Mouse (Mus musculus): ENCODE results near the gene Tlk2.

The Tlk2 gene

DNA sequence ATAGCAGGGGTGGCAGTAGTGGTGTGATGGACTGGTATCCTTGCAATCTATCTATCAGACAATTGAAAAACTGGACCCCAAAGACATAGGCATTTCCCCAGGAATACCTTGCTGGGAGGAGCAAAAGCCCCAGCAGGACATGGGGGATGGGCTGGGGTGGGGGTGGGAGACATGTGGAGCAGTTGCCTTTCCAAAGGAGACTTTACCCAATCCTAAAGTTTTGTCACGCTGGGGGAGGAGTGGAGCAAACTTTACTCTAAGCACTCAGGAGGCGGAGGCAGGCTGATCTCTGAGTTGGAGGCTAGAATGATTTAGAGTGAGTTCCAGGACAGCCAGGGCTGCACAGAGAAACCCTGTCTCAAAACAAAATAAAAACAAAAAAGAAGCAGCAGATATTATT is 17.2 kb upstream of the Tlk2 start:
- DNase-seq (ENCODE audit: low read depth, low spot score): no peak

DNA sequence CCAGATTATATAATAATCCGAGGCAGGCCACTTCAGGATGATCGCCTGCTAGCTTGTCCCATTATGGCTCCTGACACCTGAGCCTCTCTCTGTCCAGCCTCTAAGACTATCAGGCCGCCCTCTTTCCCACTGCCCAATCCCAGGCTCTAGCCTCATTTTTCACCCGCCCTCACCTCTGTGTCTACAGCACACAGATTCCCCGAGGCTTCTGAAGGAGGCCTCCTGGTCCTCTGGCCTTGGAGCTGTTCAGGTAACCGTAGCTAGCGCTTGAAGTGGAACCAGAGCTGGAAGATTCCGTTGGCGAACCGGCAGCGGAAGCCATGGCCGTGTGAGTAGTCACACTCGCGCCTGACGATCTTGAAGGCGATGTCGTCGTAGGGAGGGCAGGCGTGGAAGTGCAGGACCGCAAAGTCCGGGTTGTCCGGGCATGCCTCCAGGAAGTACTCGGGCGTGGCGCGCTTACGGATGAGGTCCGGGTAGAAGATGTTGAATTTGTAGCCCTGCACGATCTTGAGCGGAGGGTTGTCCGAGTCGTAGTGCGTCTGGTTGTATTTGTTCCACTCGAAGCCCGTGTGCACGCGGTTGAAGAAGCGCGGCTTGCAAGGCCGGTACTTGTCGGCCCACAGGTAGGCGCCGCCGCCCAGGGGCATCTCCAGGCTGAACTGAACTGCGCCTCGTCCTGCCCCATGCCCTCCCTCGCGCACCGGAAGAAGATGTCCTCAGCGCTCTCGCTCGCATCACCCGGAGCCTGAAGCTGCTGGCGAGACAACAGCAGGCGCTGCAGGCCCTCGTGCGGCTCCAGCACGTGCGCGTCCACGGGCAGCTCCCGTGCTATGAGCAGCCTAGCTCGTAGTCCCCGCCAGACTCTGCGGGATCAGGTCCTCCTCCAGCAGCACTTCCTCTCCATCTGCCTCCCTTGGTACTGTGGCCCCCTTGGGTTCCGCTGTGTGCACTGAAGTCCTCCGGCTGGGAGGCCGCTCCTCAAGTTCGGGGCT is 13.8 kb upstream of the Tlk2 start:
- no peak for DNase-seq (ENCODE audit: low read depth, low spot score)

DNA sequence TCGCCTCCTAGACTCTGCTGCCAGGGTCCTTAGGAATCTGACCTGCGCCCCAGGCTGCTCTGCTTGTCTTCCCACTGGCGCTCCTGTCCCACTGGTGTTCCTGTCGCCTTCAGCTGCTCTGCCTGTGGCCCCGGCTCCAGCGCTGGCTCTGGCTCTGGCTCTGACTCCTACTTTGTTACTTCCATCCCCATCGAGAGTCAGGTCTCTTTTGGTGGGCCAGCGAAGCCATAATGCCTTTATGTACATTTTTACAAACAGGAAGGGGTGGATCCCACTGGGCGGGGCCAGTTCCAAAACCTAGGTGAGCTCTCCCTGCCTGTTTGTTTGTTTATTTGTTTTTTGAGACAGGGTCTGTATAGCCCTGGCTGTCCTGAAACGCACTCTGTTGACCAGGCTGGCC is 11.8 kb upstream of the Tlk2 start:
- no peak for DNase-seq (ENCODE audit: low read depth, low spot score)

DNA sequence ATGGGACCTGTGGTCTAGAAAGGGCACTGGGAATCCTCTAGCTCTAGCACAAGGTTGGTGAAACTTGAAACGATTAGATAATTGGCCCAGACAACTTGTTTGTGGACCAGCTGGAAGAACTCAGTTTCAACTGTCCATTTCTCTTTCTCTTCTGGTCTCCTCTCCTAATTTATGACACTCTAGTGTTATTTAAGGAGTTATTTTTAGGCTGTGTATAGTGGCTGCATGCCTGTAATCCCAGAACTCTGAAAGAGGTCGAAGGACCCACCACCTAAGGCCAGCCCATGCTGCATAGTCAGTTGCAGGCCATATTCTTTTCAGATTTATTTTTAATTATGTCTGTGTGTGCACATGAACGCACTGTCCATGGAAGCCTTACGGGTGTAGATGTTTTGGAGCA is 916 bp downstream of the Tlk2 start:
- DNase-seq (ENCODE audit: low read depth, low spot score): no peak

DNA sequence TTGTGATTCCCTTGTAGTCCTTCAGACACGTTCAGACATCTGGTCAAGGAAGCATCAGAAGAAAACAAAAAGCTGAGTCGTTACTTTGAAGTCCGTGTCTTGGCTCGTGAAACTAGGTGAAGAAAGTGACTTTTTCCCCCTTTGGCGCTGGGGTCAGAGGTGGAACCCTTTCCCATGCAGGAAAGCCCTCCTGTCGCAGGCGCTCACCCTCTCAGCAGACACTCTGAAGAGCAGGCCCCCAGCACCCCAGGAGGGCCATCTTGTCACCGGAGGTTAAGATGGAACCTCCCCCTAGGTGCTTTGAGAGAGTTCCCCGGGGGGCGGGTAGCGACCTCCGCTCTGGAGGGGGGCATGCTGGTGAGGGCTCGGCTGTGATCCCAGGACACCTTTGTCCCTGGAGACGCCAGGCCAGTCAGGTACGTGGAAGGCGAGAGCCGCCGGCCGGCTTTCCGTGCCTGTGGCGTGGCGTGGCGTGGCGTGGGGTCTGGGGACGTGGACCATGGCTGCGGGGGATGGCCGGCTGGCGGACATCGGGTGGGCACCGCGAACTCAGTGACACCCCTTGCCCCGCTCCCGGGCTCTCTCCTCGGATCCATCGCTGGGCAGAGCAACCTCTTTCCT is 2.0 kb downstream of the Tlk2 start:
- DNase-seq (ENCODE audit: low read depth, low spot score): peak; percentile 41

DNA sequence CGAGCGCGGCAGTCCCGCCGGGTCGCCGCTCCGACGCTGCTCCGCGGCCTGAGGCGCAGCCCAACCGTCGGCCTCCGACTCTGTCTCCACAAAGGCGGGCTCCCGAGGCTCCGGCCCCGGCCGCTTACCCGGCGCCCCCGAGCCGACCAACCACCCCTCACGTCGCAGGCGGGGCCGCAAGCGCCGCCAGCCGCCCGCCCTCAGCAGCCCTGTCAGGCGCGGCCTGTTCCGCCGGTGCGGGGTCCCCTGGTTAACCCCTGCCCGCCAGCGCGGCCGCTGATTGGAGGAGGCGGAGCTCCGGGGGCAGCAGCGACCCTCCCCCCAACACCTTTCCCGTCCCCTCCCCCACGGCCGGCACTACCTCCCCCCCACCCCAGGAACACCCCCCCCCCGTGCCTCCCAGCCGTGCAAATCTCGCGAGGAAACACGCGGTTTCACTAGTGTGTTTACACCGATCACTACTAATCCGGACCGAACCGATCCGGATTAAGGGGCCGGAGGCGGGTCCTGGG is 2.6 kb downstream of the Tlk2 start:
- peak; percentile 92 for DNase-seq (ENCODE audit: low read depth, low spot score)

DNA sequence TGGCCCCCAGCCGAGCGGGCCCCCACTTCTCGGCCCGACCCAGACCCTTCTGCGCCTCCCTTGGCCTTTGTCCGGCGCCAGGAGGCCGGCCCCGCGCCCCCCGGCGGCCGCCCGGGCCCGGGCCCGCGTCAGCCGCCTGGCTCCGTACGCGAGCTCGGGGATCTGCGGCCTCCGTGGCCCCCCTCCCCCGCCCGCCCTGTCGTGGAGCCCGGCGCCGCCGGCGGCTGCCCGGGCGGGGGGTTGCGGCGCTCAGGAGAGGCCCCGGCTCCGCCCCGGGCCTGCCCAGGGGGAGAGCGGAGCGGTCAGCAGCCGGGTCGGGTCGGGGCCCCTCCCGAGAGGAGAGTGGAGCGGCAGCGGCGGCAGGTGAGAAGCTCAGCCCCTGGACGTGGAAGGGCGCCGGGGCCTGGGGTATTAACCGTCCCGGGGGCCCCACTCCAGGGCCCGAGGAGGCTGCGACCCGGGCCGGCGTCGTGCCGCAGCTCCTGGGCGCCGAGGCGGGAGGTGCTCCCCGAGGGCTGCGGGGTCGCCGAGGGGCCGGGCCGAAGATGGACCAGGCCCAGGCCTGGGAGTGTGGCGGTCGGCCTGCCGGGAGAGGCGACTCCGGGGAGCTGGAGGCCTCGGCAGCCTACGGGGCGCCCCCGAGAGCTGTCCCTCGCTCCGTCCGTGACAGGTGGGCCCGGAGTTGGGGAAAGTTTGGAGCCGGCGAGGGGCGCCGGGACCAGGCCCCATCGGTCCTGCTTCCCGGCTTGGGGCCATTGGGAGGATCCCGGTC is 3.3 kb downstream of the Tlk2 start:
- DNase-seq (ENCODE audit: low read depth, low spot score): peak; percentile 36

DNA sequence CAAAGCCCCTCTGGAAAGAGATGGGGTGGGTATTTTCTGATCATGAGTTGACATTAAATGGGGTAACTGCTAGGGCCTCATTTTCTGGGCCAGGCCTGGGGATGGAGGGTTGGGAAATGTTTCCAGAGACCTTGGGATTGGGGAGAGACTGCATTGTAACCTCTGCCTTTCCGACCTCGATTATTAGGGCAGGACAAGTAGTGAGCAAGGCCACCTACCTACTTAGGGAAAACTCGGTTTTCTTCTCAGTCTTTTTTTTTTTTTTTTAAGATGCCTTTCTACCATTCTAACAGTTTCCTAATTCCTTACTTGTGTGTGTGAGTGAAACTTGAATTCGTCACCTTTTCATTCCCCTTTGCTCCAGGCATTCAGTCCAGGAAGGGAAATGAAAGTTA is 3.9 kb downstream of the Tlk2 start:
- no peak for DNase-seq (ENCODE audit: low read depth, low spot score)

DNA sequence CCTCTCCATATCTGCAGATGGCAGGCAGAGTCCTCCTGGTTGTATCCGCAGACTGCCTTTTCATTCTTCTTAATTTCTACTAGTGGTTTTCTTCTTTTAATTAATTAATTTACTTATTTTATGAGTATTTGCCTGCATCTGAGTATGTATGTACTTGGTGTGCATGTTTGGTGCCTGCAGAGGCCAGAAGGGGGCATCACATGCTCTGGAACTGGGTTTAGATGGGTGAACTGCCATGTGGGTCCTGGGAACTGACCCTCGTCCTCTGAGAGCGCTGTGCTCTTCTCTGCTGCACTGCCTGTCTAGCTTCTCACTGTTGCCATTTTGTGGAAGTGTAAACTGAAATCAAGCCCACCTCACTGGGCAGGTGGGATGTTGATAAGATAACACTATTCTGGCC is 6.1 kb downstream of the Tlk2 start:
- DNase-seq (ENCODE audit: low read depth, low spot score): no peak

DNA sequence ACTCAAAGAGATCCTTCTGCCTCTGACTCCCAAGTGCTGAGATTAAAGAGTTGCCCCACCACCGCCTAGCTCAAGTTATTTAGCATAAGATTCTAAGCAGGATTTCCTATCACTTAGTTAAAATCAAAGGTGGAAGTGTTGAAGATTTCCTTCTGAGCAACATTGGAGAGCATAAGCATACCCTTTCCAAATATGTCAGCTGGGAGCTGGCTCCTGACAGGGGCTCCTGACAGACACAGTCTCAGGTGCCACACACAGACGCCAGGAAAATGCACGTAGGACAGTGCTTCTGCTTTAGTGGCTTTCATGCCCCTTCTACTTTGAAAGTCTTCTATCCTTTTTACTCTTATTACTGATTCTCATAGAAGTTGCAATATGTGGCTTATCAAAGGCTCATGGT is 13.6 kb downstream of the Tlk2 start:
- DNase-seq (ENCODE audit: low read depth, low spot score): no peak

DNA sequence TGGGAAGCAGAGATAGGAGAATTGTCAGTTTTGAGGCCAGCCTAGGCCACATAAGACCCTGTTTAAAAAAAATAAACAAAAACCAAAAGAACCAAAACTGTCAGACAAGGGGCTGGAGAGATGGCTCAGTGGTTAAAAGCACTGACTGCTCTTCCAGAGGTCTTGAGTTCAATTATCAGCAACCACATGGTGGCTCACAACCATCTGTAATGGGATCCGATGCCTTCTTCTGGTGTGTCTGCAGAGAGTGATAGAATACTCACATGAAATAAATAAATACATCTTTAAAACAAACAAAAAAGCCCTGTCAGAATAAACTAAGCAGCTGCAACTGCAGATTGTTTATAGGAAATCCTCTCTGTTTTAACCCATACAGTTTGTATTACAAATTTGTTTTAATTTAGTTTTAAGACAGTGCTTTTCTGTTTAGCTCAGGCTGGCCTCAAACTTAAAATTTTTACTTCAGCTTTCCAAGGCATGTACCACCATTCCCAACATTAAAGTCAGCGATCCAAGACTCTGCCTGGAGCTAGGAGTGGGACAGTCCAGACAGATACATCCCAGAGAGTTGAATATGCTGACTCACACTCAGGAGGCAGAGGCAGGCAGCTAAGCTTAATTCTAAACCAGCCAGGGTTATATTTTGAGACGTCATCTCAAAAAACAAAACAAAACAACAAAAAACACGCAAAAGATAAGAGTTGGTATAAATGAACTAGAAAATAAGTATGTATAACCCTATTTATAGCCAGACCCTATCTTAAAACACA is 18.5 kb downstream of the Tlk2 start:
- no peak for DNase-seq (ENCODE audit: low read depth, low spot score)

DNA sequence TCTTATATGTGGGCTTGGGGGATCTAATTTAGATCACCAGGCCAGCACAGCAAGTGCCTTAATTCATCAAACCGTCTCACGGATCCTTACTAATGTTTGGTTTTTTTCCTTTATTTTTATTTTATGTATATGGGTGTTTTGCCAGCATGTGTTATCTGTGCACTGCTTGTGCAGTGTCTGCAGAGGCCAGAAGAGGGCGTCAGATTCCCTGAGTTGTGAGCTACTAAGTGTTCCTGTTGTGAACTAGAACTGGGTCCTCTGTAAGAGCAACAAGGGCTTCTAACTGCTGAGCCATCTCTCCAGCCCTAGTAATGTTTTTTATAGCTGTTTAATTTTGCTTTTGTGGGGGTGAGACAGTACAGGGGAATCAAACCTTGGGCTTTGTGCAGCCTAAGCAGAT is 23.8 kb downstream of the Tlk2 start:
- DNase-seq (ENCODE audit: low read depth, low spot score): peak; percentile 20

DNA sequence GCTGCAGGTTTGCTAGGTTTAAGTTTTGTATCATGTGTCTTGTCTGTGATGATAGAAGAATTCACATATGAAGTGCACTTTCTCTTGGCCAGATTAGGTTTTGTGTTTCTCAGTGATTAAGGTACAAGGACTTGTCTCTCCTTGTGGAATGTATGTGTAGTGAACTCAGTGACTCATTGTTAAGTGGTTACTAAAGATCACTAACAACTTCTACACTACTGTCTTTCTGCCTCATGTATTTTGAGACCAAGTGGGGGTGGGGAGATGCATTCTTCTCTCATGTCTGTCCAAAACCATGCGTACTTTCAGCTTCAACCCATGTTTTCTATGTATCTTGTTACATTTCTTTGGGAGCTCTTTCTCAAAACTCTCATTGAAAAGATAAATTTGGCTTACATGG is 31.4 kb downstream of the Tlk2 start:
- DNase-seq (ENCODE audit: low read depth, low spot score): no peak

DNA sequence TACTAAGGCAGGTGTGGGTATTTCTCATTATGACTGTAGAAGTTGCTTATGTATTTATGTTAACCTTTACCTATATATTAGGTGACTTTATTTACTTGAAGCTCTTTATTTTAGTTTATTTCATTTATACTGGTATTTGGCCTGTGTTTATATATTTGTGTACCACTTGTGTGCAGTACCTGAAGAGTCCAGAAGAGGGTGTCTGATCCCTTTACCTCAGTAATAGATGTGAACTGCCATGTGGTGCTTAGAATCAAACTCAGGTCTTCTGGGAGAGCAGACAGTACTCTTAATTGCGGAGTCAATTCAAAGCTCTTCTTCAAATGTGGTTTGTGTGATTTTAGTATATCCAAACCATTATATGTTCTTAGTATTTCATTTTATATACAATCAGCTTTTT is 35.6 kb downstream of the Tlk2 start:
- DNase-seq (ENCODE audit: low read depth, low spot score): no peak

DNA sequence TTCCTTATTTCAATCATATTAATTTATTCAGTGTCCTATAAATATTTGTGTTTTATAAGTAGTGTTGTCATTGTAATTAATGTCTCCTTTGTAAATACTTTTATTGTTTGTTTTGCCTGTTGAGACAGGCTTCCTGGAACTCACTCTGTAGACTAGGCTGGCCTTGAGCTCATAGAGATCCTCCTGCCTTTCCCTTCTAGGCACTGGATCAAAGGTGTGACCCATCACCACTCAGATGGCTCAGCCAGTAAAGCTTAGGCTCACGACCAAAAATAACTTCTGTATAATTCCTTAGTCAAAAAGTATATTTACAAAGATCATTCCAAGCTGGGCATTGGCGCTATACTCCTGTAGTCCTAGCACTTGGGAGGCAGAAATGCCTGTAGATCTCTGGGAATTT is 39.2 kb downstream of the Tlk2 start:
- DNase-seq (ENCODE audit: low read depth, low spot score): no peak

DNA sequence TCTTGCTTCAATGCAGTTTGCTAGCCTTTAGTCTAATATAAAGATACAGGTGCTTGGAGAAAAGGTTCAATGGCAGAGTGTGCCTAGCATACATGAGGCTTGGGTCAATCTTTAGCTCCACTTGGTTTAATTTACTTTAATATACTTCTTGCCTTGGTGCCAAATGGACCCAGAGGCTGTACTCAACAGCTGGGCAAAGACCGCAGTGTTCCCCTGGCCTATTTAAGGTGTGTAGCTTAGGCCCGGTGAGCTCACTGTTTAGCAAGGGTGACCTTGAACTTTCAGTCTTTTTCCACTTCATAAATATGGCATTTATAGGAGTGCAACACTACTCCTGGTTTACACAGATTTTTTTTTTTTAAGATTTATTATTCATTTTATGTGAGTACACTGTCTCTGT is 55.9 kb downstream of the Tlk2 start:
- DNase-seq (ENCODE audit: low read depth, low spot score): no peak

DNA sequence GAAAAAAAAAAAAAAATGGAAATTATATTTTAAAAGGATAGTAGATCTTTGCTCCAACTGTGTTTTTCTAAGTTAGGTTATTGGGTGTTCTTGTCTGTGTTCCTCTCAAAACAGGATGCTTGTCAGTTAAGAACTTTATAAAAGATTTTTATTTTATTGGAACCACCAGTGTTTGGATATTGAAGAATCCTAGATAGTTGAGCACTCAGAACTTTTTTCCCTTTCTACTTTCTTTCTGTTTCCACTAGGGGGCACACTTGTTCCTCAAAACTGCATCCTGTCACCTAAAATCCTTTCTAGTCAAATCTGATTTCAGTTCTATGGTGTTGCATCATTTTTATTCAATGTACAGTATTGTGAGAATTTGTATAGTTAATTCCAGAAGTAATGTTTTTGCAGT is 62.4 kb downstream of the Tlk2 start:
- peak; percentile 44 for DNase-seq (ENCODE audit: low read depth, low spot score)

DNA sequence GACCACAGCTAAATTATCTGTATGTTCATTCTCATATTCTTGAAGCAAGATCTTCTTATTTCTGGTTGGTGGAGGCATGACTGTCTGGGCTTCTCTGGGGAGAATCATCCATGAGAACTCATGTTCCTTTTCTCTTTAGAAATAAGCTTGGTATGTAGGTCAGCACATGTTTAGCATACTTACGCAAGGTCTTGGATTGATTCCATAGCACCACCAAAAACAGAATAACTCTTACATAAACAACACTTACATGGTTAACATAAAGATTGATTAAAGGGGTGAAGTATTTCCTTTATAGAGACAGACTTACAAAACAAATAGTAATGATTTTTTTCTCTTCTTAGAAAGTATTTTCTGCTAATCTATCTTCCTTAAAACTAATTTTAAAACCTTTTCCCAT is 67.8 kb downstream of the Tlk2 start:
- peak; percentile 75 for DNase-seq (ENCODE audit: low read depth, low spot score)

DNA sequence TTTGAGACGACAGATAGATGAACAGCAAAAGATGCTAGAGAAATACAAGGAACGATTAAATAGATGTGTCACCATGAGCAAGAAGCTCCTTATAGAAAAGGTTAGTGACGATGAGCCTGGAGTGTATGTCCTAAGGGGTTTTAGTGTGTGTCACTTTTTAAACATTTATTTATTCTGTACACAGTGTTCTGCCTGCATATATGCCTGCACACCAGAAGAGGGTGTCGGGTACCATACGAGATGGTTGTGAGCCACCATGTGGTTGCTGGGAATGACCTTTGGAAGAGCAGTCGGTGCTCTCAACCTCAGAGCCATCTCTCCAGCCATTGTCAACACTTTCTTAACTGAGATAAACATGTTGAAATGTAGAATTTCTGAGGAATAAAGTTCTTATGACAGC is 68.2 kb downstream of the Tlk2 start:
- no peak for DNase-seq (ENCODE audit: low read depth, low spot score)

DNA sequence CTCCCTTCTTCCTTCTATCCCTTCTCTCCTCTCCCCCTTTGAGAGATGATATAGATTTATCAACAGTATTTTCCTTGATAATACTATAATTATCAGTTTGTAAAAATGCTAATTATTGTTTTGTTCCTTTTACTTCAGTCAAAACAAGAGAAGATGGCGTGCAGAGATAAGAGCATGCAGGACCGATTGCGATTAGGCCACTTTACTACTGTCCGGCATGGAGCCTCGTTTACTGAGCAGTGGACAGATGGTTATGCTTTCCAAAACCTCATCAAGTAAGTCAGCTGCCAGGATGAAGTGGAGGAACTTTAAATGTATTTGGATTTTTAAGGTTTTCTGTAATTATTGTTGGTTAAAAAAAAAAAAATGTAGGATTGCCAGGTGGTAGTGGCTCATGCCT is 68.7 kb downstream of the Tlk2 start:
- DNase-seq (ENCODE audit: low read depth, low spot score): no peak

DNA sequence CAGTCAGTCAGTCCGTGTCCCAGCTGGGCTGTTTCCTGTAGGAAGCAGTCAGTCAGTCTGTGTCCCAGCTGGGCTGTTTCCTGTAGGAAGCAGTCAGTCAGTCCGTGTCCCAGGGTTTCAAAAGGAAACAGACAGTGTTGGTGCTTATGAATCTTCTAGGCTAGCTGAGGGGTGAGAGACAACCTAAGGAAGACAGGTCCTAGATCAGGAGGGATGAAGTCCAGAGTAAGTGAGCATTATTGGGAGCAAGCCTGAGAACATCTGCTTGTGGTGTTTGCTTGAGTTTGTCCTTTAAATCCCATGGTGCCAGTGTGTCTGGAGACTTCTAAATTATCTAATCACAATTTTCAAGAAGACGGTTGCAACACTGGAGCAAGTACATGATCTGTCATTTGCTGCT is 81.1 kb downstream of the Tlk2 start:
- no peak for DNase-seq (ENCODE audit: low read depth, low spot score)

DNA sequence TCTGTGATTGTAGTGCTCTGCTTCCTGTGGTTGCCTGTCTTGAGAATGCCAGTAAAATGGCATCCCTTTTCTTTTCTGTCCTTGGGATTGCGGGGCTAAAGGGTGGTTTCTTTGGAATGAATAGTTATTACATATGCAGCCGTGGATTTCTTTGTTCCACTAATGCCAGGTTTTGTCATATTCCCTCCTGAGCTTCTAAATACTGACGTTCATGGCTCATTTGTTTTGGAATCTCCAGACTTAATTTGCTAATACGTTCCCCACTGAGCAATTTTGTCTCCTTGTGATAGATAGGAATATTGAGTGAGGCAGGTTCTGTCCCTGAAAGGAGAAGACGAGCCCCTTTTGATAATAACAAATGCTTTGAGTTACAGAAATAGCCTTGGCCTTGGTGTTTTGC is 82.5 kb downstream of the Tlk2 start:
- DNase-seq (ENCODE audit: low read depth, low spot score): no peak

All from brain, adult 2 months (tissue).